Mouse (Mus musculus) left cerebral cortex, postnatal 14 days (tissue): ENCODE results near the gene Pcnp. TPM values are rescaled to one million over a fixed set of nuclear protein-coding genes. Genes with fewer than 3 reads are reported as not detected.

Experiments
- DNase-seq, 2 experiments: peaks; one replicate each; pipeline ENCODE4 v3.0.0; 2021 to 2022; ENCODE audit warnings: low spot score in 2 of 2, mixed read lengths in 1 of 2
- intact Hi-C: fragments of 180-260 bp; cut with DNase I; formaldehyde crosslinking; loops from one replicate; pipeline ENCODE4 v1.15.1; 2025
- total RNA-seq, 2 experiments: library from RNA; stranded (reverse); gene quantifications; 2 replicates each; pipeline ENCODE4 v1.2.3; 2021

Pcnp gene
- total RNA-seq, 2 experiments from 2014 or later, result 132 to 141 TPM

DNA sequence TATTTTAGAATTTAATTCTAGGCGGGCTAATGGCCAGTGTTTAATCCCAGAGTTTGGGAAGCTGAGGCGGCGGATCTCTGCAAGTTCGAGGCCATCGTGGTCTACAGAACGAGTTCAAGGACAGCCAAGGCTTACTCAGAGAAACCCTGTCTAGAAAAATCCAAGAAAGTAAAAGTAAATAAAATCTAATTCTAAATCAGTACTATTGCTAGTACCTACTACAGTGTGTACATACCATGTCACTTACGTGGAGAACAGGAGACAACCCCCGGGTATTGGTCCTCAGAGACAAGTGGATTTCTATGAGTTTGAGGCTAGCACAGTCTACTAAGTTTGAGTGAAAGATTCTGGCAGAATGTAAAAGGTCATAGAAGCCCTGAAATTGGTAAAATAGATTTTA, 8.6 kb upstream of the Pcnp start:
- intact Hi-C loops, result loop anchor here (5.0 kb wide), 2 partner anchors 39 to 66 kb away; partner anchors contain the start of gene Zbtb11
- DNase-seq, result no peak

DNA sequence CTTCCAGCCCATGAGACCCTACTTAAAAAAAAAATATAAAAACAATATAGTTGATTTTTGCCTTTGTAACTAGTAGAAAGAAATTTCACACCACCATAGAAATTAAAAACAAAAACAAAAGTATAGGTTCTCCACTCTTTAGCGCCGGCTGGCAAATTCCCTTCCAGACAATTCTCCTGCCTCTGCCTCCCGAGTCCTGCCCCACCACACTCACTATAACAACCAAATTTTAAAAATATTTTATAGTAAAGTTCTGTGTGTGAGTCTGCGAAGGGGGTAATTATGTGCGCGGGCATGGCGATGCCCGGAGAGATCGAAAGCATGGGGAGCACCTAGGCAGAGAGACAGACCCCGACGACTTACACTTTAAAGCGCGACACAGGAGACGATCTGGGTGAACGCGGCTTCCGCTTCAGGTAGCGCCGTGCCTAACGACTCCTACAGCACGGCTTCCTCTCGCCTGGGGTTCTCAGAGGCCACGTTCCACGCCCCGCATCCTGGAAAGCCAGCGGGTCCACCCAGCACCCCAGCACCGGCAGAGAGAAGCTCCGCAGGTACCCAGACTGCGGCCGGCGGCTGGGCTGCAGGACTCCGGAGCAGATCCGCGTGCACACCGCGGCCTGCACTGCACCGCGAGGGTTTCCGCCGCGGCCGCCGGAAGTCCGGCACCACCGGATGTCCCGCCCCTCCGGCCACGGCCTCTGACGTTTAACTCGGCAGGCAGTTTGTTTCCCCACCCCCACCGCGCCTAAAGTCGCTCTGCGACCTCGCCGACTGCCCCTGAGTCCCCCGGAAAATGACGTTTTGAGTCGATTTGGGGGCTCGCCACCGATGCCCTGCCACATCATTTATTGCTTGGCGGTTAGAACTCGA, 7.8 kb upstream of the Pcnp start, which contains the start of gene Trmt10c:
Gene Trmt10c (minus strand): TSS at position 682 of the 873 bp plus-strand sequence.
- DNase-seq, result peak; percentile 93 to 94
- intact Hi-C loops, result loop anchor here (5.0 kb wide), 2 partner anchors 40 to 65 kb away; partner anchors contain the start of gene Zbtb11

DNA sequence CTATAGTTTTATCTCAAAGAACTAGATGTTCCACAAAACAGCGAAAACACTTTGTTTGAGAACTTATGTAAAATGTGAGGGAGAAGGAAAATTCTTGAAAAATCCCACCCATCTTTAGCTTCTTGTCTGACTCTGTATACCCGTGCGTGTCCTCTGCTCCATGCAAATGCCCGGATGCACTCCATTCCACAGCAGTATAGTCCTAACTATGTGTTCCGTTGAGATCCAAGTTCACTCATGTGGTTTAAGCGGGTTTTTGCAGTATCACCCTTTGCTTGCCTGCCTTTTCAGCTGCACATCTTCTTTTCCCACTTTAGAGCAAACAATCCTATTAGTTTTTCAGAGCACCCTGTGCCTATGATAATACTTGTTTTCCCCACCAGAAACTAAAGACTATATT, 7.0 kb upstream of the Pcnp start:
- DNase-seq, result no peak
- intact Hi-C loops, result loop anchor here (5.0 kb wide), 2 partner anchors 41 to 64 kb away; partner anchors contain the start of gene Zbtb11

DNA sequence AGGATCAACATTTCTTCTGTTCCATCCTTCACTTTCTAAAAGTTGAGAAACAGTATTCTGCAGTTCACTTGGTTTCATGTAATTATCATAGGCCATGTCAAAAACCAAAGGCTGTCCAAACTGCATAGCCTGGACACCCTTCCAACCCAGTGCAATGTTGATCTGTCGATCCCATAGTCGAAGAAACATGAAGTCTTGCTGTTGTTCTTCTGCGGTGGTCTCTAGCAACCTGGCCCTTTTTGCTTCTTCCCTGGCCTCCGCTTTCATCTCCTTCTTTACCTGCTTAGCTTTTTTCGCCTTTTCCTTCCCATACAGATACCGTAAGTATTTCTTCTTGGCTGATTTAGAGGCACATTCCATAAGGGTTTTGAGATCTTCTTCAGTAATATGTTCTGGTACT, 5.0 kb upstream of the Pcnp start:
- DNase-seq, result no peak
- intact Hi-C loops, result no loop called here

DNA sequence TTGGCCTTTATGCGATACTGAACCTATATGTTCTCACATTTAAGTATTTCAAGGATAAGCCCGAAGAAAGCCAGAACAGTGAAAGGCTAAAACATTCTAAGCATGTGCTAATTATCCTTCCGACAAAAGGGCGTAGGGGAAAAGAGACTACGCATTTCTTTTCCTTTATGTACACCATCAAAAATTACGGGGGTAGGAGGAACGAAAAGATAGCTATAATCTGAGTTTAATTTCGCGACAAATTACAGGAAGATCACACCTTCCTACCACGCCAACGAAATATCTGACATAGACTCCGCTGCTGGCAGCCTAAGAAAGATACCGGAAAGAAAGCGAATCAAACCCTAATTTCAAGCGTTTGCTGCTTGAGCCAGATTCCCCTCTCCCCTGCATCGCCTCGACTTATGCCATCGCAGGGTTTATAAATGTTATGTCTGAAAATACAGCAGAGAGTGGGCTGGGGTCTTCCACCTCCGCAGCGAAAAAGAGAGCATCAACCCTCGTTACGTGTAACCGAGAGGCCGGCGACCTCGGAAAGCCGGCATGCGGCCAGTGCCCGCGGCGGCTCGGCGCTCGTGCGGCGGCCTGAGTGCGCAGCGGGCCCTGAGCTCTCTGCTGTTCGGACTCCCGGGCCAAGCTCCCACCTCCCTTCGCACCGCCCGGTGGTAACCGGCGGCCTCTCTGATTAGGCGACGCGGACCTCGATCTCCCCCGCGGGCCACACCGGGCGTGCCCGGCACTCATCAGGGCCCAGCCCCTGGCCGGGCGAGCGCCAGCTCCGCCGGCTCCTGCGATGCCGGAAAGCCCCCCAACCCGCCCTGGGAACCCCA, 602 bp downstream of the Pcnp start:
- no peak for DNase-seq
- intact Hi-C loops, result no loop called here

DNA sequence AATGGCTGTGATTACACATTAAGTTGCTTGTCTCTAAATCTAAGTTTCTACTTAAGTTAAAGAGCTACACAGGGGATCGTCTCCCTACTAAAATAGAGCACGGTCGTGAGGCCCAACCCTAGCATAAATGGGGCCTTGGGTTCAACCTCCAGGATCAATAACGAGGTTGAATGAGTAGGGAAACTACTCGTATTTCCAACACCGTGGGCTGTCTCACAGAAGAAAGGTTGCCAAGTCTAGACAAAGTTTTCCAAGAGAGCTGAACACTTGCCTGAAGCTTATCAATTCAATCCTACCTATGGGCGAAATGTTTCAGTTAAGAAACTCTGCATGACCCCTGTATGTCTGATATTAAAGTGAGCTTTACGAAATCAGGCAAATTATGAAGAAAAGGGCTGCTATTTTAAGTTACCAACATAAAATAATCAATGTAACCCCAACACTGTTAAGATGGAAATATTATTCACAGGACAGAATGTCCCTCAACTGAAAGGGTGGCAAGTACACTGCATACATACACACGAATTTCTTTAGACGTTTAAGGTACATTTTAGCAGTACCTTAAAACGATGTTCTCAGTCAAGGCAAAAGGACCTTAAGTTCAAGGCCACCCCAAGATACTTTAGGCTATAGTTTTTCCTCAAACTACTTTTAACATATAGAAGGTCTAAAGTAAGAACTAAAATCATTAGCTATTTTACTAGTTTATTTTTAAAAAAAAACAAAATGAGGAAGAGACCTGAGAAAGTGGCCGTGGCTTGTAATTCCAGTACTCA, 1.5 kb downstream of the Pcnp start:
- DNase-seq, result no peak
- intact Hi-C loops, result no loop called here

DNA sequence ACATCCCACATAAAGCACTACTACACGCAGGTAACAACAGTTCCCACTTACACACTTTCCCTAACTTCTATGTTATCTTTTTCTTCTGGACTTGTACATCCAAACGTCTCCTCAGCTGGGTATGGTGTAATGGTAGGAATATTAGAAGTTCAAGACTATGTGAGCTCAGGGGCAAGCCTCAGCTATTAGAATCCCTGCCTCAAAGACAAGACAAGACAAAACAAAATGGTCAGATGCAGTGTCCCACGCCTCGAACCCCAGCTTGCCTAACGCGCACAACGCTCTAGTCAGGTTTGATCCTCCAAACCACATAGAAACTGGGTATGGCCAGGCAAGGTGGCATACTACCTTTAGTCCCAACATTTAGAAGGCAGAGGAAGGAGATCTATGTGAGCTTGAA, 9.9 kb downstream of the Pcnp start:
- intact Hi-C loops, result no loop called here
- no peak for DNase-seq

DNA sequence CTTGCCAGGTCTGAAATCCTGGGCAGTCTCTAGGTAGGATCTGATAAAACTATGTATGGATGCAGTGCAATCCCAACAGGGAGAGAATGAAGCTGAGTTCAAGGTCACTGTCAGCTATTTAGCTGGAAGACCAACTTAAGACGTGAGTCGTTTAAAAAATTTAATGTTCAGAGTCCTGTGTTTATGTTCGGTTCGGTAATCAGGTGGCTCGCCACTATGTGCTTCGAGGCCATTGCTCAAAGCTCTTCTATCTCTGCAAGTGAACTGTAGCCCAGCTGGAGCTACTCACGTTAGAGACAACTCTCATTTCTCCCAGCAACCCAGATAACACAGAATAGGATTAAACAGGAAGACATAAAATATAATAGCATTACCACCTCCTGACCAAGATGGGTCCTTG, 15.5 kb downstream of the Pcnp start:
- intact Hi-C loops, result no loop called here
- no peak for DNase-seq

DNA sequence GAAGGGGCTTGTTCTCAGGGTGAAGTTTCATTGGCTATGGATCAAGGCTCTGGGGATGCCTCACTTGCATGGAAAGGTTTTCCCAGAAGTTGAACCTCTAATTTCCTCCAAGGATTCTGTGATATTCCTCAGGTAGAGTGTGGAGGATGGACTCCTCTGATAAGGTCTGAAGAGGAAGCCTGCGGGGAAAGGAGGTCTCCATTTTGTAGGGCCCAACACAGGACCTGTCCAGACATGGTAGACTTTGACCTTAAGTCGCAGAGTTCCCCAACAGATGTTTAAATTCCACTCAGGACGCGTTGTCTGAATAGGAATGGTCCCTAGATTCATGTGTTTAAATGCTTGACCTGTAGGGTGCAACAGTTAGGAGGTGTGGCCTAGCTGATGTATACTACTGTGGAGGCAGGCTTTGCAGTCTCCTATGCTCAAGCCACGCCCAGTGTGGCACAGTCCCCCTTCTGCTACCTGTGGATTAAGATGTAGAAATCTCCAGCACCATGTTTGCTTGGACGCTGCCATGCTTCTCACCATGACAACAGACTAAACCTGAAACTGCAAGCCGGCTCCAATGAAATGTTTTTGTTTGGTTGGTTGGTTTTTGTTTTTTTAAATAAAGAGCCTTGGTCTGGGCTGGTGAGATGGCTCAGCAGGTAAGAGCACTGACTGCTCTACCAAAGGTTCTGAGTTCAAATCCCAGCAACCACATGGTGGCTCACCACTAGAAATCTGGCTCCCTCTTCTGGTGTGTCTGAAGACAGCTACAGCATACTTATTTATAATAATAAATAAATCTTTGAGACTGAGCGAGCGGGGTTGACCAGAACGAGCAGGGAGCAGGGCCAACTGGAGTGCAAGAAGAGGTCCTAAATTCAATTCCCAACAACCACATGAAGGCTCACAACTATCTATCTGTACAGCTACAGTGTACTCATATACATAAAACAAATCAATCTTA, 16.5 kb downstream of the Pcnp start:
- intact Hi-C loops, result no loop called here
- DNase-seq, result no peak

DNA sequence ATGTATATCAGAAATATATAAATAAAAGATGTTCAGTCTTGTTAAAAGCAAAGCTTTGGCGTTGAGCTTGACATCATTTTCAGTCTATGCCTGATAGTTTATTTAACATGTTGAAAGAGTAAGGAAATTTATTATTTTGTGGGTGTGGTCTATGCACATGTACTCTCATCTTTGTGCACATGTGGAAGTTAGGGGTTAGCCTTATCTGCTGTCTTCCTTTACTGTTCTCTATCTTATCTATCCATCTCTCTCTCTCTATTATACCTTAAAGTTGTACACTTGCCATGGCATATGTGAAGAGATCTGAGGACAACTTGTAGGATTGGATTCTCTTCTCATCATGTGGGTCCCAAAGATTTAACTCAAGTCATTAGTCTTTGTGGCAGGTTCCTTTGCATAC, 20.7 kb downstream of the Pcnp start:
- DNase-seq, result no peak
- intact Hi-C loops, result no loop called here

DNA sequence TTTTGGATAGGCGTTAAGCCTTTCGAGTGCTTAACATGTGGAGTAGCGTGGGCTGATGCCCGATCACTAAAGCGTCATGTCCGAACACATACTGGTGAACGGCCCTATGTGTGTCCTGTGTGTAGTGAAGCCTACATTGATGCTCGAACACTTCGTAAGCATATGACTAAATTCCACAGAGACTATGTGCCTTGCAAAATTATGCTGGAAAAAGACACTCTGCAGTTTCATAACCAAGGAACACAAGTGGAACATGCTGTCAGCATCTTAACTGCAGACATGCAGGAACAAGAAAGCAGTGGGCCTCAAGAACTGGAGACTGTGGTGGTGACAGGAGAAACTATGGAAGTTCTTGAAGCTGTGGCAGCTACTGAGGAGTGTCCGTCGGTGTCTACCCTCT, 22.7 kb downstream of the Pcnp start:
- intact Hi-C loops, result no loop called here
- peak in 1 of 2 experiments; percentile 20 for DNase-seq

DNA sequence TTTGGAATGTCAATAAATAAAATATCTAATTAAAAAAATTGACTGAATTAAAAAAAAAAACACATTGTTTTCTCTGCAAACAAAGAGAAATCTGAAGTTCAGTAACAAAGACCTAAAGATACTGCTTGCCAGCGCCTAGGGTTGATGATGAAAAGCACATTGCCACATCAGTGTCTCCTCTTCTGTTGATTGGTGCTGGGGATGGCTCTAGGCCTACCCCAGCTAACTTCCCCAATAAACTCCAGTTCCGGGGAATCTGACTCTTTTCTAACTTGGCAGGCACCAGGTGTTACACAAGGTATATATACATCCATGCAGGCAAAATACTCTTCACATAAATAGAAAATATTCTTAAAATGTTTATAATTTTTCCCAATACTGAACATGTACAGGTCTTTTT, 35.3 kb downstream of the Pcnp start:
- intact Hi-C loops, result no loop called here

DNA sequence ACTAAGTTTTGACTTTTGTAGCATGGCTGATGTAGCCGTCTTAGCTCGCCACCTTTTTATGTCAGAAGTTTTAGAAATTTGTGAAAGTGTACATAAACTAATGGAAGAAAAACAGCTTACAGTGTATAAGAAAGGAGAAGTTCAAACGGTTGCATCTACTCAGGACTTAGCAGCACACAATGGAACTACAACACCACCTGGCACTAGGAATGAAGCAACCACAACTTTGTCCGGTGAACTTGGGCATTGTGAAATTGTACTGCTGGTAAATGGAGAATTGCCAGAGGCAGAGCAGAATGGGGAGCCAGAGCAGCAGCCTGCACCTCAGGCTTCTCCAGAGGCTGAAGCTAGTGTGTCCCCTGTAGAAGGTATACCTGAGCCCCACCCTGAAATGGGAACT, 39.2 kb downstream of the Pcnp start:
- intact Hi-C loops, result no loop called here
- no peak for DNase-seq

More for the DNA sequence above, 35.3 kb downstream of the Pcnp start:
- no peak for DNase-seq

DNA sequence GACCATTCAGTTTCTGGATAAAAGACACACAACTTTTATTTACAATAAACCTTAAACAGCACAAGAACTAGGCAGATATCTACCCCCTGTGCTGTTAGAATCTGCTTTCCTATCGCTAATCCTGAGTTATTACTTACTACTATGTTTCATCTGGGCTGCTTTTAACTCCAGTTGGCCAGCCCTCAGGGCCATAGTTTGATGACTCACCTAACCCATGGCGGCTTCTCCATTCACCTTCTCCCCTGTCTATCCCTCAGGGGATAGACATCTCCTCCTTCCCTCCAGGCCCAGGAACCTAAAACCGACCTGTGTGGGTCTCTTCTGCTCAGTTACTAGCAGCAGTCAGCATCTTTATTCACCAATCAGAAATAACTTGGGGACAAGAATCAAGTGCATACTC, 43.5 kb downstream of the Pcnp start:
- no peak for DNase-seq
- intact Hi-C loops, result no loop called here

DNA sequence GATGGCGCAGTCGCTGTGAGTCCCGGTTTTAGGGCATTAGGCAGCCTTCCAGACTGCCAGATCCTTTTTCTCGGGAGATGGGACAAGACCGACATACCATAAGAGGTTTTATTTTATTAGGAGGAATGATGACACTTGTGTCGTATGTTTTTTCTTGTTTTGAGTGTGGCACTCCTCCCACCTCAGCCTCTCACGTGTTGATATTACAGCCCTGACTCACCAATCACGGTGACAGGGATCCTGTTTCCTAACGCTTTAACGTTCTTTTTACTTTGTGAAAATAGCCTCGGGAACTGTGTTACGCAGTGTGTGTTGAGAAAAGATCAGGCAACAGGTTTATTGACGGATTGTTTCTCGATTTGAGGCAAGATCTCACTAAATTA, 54.6 kb downstream of the Pcnp start:
- intact Hi-C loops, result loop anchor here (5.0 kb wide), 1 partner anchor 62 kb away; the partner anchor contains the start of gene Trmt10c
- peak; percentile 20 to 58 for DNase-seq

DNA sequence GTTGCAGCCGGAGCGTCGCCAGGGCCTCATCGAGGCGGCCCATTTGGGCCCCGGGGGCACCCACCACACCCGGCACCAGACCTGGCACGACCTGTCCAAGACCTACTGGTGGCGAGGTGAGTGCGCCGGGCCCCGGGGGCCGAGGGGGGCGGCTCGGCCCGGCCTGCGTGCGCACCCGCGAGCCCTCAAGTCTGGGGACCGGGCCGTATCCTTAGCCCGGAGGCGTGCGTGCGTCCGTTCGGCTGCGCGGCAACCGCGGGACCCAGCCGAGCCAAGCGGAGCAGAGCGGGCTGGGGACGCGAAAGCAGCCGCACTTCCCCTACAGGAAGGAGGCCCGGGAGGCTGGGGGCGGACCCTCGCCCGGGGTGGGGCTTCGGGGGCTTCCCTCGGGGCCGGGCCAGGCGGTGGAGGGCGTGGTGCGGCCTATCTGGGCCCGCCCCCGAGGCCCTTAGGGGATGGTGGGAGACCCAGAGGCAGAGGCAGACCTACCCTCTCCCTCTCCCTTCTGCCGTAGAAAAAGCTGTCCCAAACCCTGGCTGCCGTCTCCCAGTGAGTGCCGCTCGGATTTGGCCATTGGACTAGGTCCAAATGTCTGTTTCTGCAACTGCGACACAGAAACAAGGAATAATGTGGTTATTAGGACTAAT, 55.2 kb downstream of the Pcnp start:
- intact Hi-C loops, result loop anchor here (5.0 kb wide), 1 partner anchor 63 kb away; the partner anchor contains the start of gene Trmt10c

DNA sequence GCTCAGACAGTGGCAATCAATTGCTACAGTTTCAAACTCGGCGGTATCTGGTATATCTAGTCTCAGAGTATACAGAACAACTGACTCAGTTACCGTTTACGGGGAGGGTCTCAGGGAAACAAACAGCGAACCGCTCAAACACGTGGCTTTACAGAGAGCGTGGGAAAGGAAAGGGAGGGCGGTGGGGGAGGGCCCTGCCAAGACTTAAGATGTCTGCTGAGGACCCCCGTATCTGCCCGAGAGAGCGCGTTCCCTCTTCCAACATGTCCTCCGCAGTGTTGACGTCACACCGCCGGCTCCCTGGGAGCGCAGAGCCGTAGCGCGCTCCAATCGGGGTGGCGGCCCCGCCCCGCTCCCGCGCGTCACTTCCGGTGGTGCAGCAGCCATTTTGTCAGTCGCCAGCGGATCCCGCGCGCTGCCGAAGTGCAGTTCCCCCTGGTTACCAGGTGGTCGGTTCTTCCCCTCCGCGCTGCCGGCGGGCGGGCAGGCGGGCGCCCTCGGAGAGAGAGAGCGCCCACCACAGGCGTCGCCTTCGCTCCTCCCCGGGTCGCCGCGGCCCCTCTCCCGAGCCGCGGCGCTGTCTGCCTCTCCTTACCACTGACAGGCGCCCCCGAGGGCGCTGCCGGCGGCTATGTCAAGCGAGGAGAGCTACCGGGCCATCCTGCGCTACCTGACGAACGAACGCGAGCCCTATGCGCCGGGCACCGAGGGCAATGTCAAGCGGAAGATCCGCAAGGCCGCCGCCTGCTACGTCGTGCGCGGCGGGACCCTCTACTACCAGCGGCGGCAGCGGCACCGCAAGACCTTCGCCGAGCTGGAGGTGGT, 55.9 kb downstream of the Pcnp start, which contains the start of gene Zbtb11:
Gene Zbtb11 (plus strand): TSS at position 453 of the 825 bp plus-strand sequence.
- intact Hi-C loops, result loop anchor here (5.0 kb wide), 1 partner anchor 64 kb away; the partner anchor contains the start of gene Trmt10c
- DNase-seq, result peak; percentile 99

More for the DNA sequence above, 55.2 kb downstream of the Pcnp start:
- peak; percentile 77 to 83 for DNase-seq
